Mouse (Mus musculus): ENCODE results near the gene Mical2.

DNA sequence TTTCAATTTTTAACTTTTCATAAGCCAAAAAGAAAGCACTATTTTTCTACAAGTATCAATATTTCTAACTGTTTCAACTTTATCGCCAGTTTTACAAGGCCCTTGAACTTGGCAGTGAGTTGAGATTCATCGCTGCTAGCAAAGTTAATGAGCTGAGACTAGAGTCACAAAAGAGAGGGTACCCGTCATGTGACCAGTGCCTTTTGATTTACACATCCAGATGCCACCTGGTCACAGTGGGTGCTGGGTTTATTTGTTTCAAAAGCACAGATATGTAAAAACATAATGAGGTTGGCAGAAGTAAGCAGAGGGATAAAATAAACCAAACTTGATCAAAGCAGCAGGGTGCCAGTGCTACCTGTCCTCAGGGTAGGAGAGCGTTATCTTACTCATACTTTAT is 126.3 kb downstream of the Mical2 start:
- no peak for TF ChIP-seq GATA2 (IDR thresholded peaks at IDR 0.05; ENCODE audit: borderline replicate concordance, low read depth, low read length)
- TF ChIP-seq CTCF (IDR thresholded peaks at IDR 0.05; ENCODE audit: low read depth, low read length), result no peak
- TF ChIP-seq TAL1 (conservative IDR thresholded peaks at IDR 0.05; ENCODE audit: low read depth, low read length), result no peak
- no peak for TF ChIP-seq GATA1 (IDR thresholded peaks at IDR 0.05; ENCODE audit: borderline replicate concordance, low read length)
- TF ChIP-seq POLR2AphosphoS5 (IDR thresholded peaks at IDR 0.05; ENCODE audit: insufficient replicate concordance, low read depth, low read length), result no peak

All from G1E (cell line).